Mouse (Mus musculus) lung, postnatal 0 days (tissue): Measurements from ENCODE around the gene Wbp2. TPM values are rescaled to one million over a fixed set of nuclear protein-coding genes. Genes with fewer than 3 reads are reported as not detected.
A peak's percentile ranks its signal among the peaks of the same experiment; 100 is the strongest.

Source experiments
- ATAC-seq: fragments of 200-750 bp; cut with Nextera tagmentation; 2 replicates; pipeline ENCODE4 v1.8.0; 2017; ENCODE audit warnings: moderate library complexity
- DNase-seq: peaks from one replicate; pipeline ENCODE4 v3.0.0-alpha.2; 2016; ENCODE audit warnings: low spot score
- H3K27ac ChIP-seq: fragments of 300-500 bp; sonication (generic); 2 replicates; pipeline ENCODE4 v1.5.1; 2014; ENCODE audit warnings: antibody characterized with exemption, mild to moderate bottlenecking, low read length, mixed read lengths
- H3K27me3 ChIP-seq: fragments of 300-500 bp; sonication (generic); replicated peaks from 2 replicates; pipeline ENCODE4 v1.6.1; 2014; ENCODE audit warnings: low read length, mixed read lengths; ENCODE audit not compliant: insufficient read depth
- H3K36me3 ChIP-seq: fragments of 300-500 bp; sonication (generic); 2 replicates; pipeline ENCODE4 v1.6.1; 2014; ENCODE audit warnings: low read length, mixed read lengths; ENCODE audit not compliant: insufficient read depth
- H3K4me1 ChIP-seq: fragments of 300-500 bp; sonication (generic); 2 replicates; pipeline ENCODE4 v1.6.1; 2014; ENCODE audit warnings: antibody characterized with exemption, low read depth, low read length, mixed read lengths; ENCODE audit not compliant: insufficient read depth
- H3K4me2 ChIP-seq: fragments of 300-500 bp; sonication (generic); replicated peaks from 2 replicates; pipeline ENCODE4 v1.6.1; 2014; ENCODE audit warnings: low read depth, mild to moderate bottlenecking, low read length, moderate library complexity, mixed read lengths
- H3K4me3 ChIP-seq: fragments of 300-500 bp; sonication (generic); 2 replicates; pipeline ENCODE4 v1.5.1; 2014; ENCODE audit warnings: low read depth, low read length
- H3K9ac ChIP-seq: fragments of 300-500 bp; sonication (generic); replicated peaks from 2 replicates; pipeline ENCODE4 v1.6.1; 2014; ENCODE audit warnings: low read depth, mild to moderate bottlenecking
- H3K9me3 ChIP-seq: fragments of 300-500 bp; sonication (generic); 2 replicates; pipeline ENCODE4 v1.6.1; 2016; ENCODE audit warnings: low read length, mixed read lengths
- CTCF ChIP-seq: IDR thresholded peaks from 2 replicates; pipeline ENCODE4 v1.5.1; 2016; ENCODE audit warnings: antibody characterized with exemption, mild to moderate bottlenecking
- EP300 ChIP-seq: IDR thresholded peaks from 2 replicates; pipeline ENCODE4 v1.6.1; 2016; ENCODE audit warnings: antibody characterized with exemption, mild to moderate bottlenecking, control low read depth
- WGBS: fragments of 180-500 bp; shearing (Covaris S2); extraction: QIAGEN DNeasy Blood & Tissue Kit; methylation state at CpG from one replicate; pipeline ENCODE4 v1.1.7; 2014; 5-methylcytosine and 5-hydroxymethylcytosine counted together
- polyA plus RNA-seq: library from polyadenylated mRNA; unstranded; fragments of >200 nt; fragmentation: Nextera tagmentation; extraction: Ambion mirVana; gene quantifications from 2 replicates; pipeline ENCODE4 v1.2.1, GENCODE M21; 2015

Gene Wbp2
- polyA plus RNA-seq, 1 experiment from 2014 or later: 108 TPM

- H3K4me2 ChIP-seq: peak overlapping the region; percentile 65
- TF ChIP-seq EP300: peak; percentile 27; the same call in 1 of the 2 replicates
- TF ChIP-seq CTCF: no peak
- 0 out of 2 replicates have a peak, but pooled peaks cover 10% of the 10 kb centered on the region for H3K27me3 ChIP-seq
- peak overlapping the region; percentile 50; the same call in 1 of the 2 replicates for H3K9ac ChIP-seq
- 0 out of 2 replicates have a peak, but pooled peaks cover 6% of the 10 kb centered on the region for H3K36me3 ChIP-seq
- peak; percentile 86 for DNase-seq
- peak; percentile 65 for ATAC-seq
- peak overlapping the region; percentile 57 for H3K4me3 ChIP-seq
- H3K27ac ChIP-seq: peak overlapping the region; percentile 58
- peaks cover 12% of the 10 kb centered on the region; the same call in 1 of the 2 replicates for H3K4me1 ChIP-seq
- 13% methylated on average over 10 of the region's 10 CpGs for WGBS
- no peaks in the 10 kb centered on the region for H3K9me3 ChIP-seq
Measured at GRCm38 (mm10) chr11:116110540-116110939, 23.7 kb upstream of the Wbp2 start.

- Histone ChIP-seq H3K4me1 (peaks cover 12% of the 10 kb centered on the region; the same call in 1 of the 2 replicates), H3K27me3 (0 out of 2 replicates have a peak, but pooled peaks cover 10% of the 10 kb centered on the region), H3K9ac (peak overlapping the region; percentile 50), H3K36me3 (0 out of 2 replicates have a peak, but pooled peaks cover 6% of the 10 kb centered on the region), H3K4me2 (peak overlapping the region; percentile 65), H3K27ac (peak overlapping the region; percentile 58), H3K4me3 (peak overlapping the region; percentile 57), H3K9me3 (no peaks in the 10 kb centered on the region)
- peak; percentile 85 for ATAC-seq
- peak; percentile 74 for DNase-seq
- TF ChIP-seq EP300 (no peak), CTCF (no peak)
- WGBS: 2% methylated on average over 23 of the region's 35 CpGs
Measured at GRCm38 (mm10) chr11:116110131-116110530, 23.3 kb upstream of the Wbp2 start.

- H3K27ac ChIP-seq: peak overlapping the region; percentile 58
- TF ChIP-seq CTCF (peak; percentile 43), EP300 (no peak)
- H3K36me3 ChIP-seq: 0 out of 2 replicates have a peak, but pooled peaks cover 6% of the 10 kb centered on the region
- ATAC-seq (peak; percentile 23), DNase-seq (peak; percentile 42)
- peak overlapping the region; percentile 50 for H3K9ac ChIP-seq
- H3K27me3 ChIP-seq: 0 out of 2 replicates have a peak, but pooled peaks cover 10% of the 10 kb centered on the region
- peak overlapping the region; percentile 57 for H3K4me3 ChIP-seq
- 2% methylated on average over 63 of the region's 70 CpGs for WGBS
- peak overlapping the region; percentile 65 for H3K4me2 ChIP-seq
- H3K4me1 ChIP-seq: peaks cover 12% of the 10 kb centered on the region; the same call in 1 of the 2 replicates
- H3K9me3 ChIP-seq: no peaks in the 10 kb centered on the region
Measured at GRCm38 (mm10) chr11:116109441-116110081, 22.8 kb upstream of the Wbp2 start.

GRCm38 (mm10) chr11:116108464-116109137 lies 21.8 kb upstream of the Wbp2 start:
- Histone ChIP-seq H3K9ac (no peak overlapping the region), H3K4me2 (peak overlapping the region; percentile 65), H3K36me3 (0 out of 2 replicates have a peak, but pooled peaks cover 6% of the 10 kb centered on the region), H3K4me3 (peak overlapping the region; percentile 57), H3K9me3 (no peaks in the 10 kb centered on the region), H3K27ac (no peak overlapping the region; the same call in 1 of the 2 replicates), H3K27me3 (0 out of 2 replicates have a peak, but pooled peaks cover 10% of the 10 kb centered on the region), H3K4me1 (peaks cover 16% of the 10 kb centered on the region)
- DNase-seq: peak; percentile 42
- ATAC-seq: no peak
- TF ChIP-seq CTCF (no peak), EP300 (no peak)
- WGBS: 9% methylated on average over 23 of the region's 23 CpGs

- H3K9ac ChIP-seq: no peak overlapping the region
- H3K4me3 ChIP-seq: peak overlapping the region; percentile 15
- 0 out of 2 replicates have a peak, but pooled peaks cover 6% of the 10 kb centered on the region for H3K36me3 ChIP-seq
- no peak for DNase-seq
- H3K27me3 ChIP-seq: 0 out of 2 replicates have a peak, but pooled peaks cover 10% of the 10 kb centered on the region
- H3K4me1 ChIP-seq: peaks cover 21% of the 10 kb centered on the region
- H3K4me2 ChIP-seq: peak overlapping the region; percentile 65
- H3K27ac ChIP-seq: no peak overlapping the region; the same call in 1 of the 2 replicates
- ATAC-seq: no peak
- WGBS: 45% methylated on average over 19 of the region's 19 CpGs
- TF ChIP-seq EP300 (no peak), CTCF (no peak)
- no peaks in the 10 kb centered on the region for H3K9me3 ChIP-seq
Measured at GRCm38 (mm10) chr11:116107777-116108285, 21.0 kb upstream of the Wbp2 start.
